Mouse (Mus musculus): ENCODE measurements around the gene Slc44a2.
A peak's percentile ranks its signal among the peaks of the same experiment; 100 is the strongest.

Gene Slc44a2

GRCm38 (mm10) chr9:21333523-21333922 lies 13.0 kb downstream of the Slc44a2 start:
- DNase-seq (ENCODE audit: low spot score) = no peak

GRCm38 (mm10) chr9:21334747-21335146 lies 14.2 kb downstream of the Slc44a2 start:
- DNase-seq (ENCODE audit: low spot score) = no peak

GRCm38 (mm10) chr9:21335391-21335790 lies 14.9 kb downstream of the Slc44a2 start:
- no peak for DNase-seq (ENCODE audit: low spot score)

GRCm38 (mm10) chr9:21336491-21336890 lies 16.0 kb downstream of the Slc44a2 start:
- no peak for DNase-seq (ENCODE audit: low spot score)

GRCm38 (mm10) chr9:21337652-21338051 lies 17.2 kb downstream of the Slc44a2 start:
- DNase-seq (ENCODE audit: low spot score) = peak; percentile 32

GRCm38 (mm10) chr9:21340411-21340810 lies 19.9 kb downstream of the Slc44a2 start:
- no peak for DNase-seq (ENCODE audit: low spot score)

GRCm38 (mm10) chr9:21346627-21347365 lies 26.3 kb downstream of the Slc44a2 start:
- no peak for DNase-seq (ENCODE audit: low spot score)

- DNase-seq (ENCODE audit: low spot score) = no peak
Observed at GRCm38 (mm10) chr9:21348152-21348551, 27.7 kb downstream of the Slc44a2 start.

- no peak for DNase-seq (ENCODE audit: low spot score)
Observed at GRCm38 (mm10) chr9:21351178-21351577, 30.7 kb downstream of the Slc44a2 start.

- no peak for DNase-seq (ENCODE audit: low spot score)
Observed at GRCm38 (mm10) chr9:21351702-21352377, 31.3 kb downstream of the Slc44a2 start.

- peak; percentile 17 for DNase-seq (ENCODE audit: low spot score)
Observed at GRCm38 (mm10) chr9:21352463-21353372, 32.2 kb downstream of the Slc44a2 start.

- peak; percentile 8 for DNase-seq (ENCODE audit: low spot score)
Observed at GRCm38 (mm10) chr9:21353373-21353686, 32.8 kb downstream of the Slc44a2 start.

- DNase-seq (ENCODE audit: low spot score) = no peak
Observed at GRCm38 (mm10) chr9:21354796-21355195, 34.3 kb downstream of the Slc44a2 start.

GRCm38 (mm10) chr9:21356981-21357718 lies 36.7 kb downstream of the Slc44a2 start:
- peak; percentile 88 for DNase-seq (ENCODE audit: low spot score)

- DNase-seq (ENCODE audit: low spot score) = peak; percentile 57
Observed at GRCm38 (mm10) chr9:21366541-21367220, 46.2 kb downstream of the Slc44a2 start.

- peak; percentile 100 for DNase-seq (ENCODE audit: low spot score)
Observed at GRCm38 (mm10) chr9:21367357-21368111, 47.0 kb downstream of the Slc44a2 start, which contains the start of gene Ilf3. Gene Ilf3 (plus strand): TSS chr9:21367871.

GRCm38 (mm10) chr9:21368131-21368584 lies 47.7 kb downstream of the Slc44a2 start:
- peak; percentile 76 for DNase-seq (ENCODE audit: low spot score)

GRCm38 (mm10) chr9:21369080-21369479 lies 48.6 kb downstream of the Slc44a2 start:
- DNase-seq (ENCODE audit: low spot score) = no peak

GRCm38 (mm10) chr9:21370876-21371275 lies 50.4 kb downstream of the Slc44a2 start:
- no peak for DNase-seq (ENCODE audit: low spot score)

GRCm38 (mm10) chr9:21372508-21372907 lies 52.0 kb downstream of the Slc44a2 start:
- no peak for DNase-seq (ENCODE audit: low spot score)

All from embryo, embryonic 10 days (tissue).